In the genomic region with DNA sequence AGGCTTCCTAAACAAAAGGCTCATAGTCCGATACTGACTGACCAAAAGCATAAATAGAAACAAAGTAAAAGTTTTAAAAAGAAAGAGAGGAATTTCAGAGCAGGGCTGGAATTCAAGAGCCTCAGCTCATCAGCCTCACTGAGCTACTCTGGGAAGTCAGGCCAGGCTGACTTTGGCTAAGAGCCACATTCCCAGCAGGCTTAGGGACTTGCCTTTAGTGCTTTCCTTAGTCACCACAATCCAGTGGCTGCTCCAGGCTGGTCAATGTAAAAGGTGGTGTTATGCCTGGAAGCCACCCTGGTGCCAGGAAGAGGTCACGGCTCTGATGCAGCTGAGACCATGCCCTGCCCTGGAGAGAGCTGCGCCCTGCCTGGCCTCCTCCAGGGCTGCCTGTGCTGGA, we compare ENCODE assay signal across 11 mouse cellular contexts. TPM values are rescaled to one million over a fixed set of nuclear protein-coding genes. Genes with fewer than 3 reads are reported as not detected.
DNase-seq lines count a peak whose midpoint lies in the region; ATAC-seq and TF ChIP-seq lines count a peak whose summit lies in the region.
"Had no signal": no experiment of that assay in that cellular context is flagged by ENCODE, and none has a peak within 500 bp of the region (broad histone marks: within the 10 kb centered on the region; RNA-seq: fewer than 3 reads in every experiment).

No protein-coding gene starts in this region.

- H3K9ac ChIP-seq in heart, embryonic 12.5 days = no peak overlapping the region
- no peak overlapping the region for H3K9ac ChIP-seq in midbrain, embryonic 11.5 days (ENCODE audit: low read length)
- no peak overlapping the region for H3K9ac ChIP-seq in forebrain, postnatal 0 days

- 62% methylated on average over 3 of the region's 3 CpGs for WGBS in heart, embryonic 12.5 days
- WGBS in midbrain, embryonic 11.5 days = 73% methylated on average over 3 of the region's 3 CpGs
- WGBS in midbrain, embryonic 10.5 days = 84% methylated on average over 3 of the region's 3 CpGs
- WGBS in forebrain, postnatal 0 days = 67% methylated on average over 3 of the region's 3 CpGs

- no peaks in the 10 kb centered on the region; the same call in 1 of the 2 replicates for H3K27me3 ChIP-seq in heart, embryonic 12.5 days (replicated peaks)
- no peaks in the 10 kb centered on the region for H3K27me3 ChIP-seq in midbrain, embryonic 11.5 days (ENCODE audit: control insufficient read depth, insufficient read depth, low read length)
- H3K27me3 ChIP-seq in midbrain, embryonic 10.5 days (ENCODE audit: low read depth, poor library complexity, severe bottlenecking) = no peaks in the 10 kb centered on the region
- H3K27me3 ChIP-seq in forebrain, postnatal 0 days (ENCODE audit: insufficient read depth, low read length) = no peaks in the 10 kb centered on the region

- TF ChIP-seq CTCF in forebrain, postnatal 0 days (IDR thresholded peaks at IDR 0.05; ENCODE audit: low read depth) = no peak

- peak; percentile 48; the same call in 1 of the 2 replicates for ATAC-seq in heart, embryonic 12.5 days (ENCODE audit: insufficient number of reproducible peaks, low FRiP score)
- no peak for ATAC-seq in midbrain, embryonic 11.5 days (ENCODE audit: low FRiP score)
- ATAC-seq in forebrain, postnatal 0 days = no peak

- H3K4me1 ChIP-seq in heart, embryonic 12.5 days (replicated peaks) = peaks cover 3% of the 10 kb centered on the region; the same call in 1 of the 2 replicates
- no peaks in the 10 kb centered on the region for H3K4me1 ChIP-seq in midbrain, embryonic 11.5 days (ENCODE audit: control insufficient read depth, insufficient read depth, low read length)
- no peaks in the 10 kb centered on the region for H3K4me1 ChIP-seq in midbrain, embryonic 10.5 days
- no peaks in the 10 kb centered on the region for H3K4me1 ChIP-seq in forebrain, postnatal 0 days (ENCODE audit: insufficient read depth)

- no peak overlapping the region for H3K27ac ChIP-seq in heart, embryonic 12.5 days (ENCODE audit: poor library complexity, severe bottlenecking)
- H3K27ac ChIP-seq in midbrain, embryonic 11.5 days (ENCODE audit: low read depth, low read length) = no peak overlapping the region
- H3K27ac ChIP-seq in midbrain, embryonic 10.5 days (replicated peaks) = no peak overlapping the region
- no peak overlapping the region for H3K27ac ChIP-seq in forebrain, postnatal 0 days (ENCODE audit: low read depth, low read length)

- DNase-seq in heart, adult 11 months = no peak
- peak; percentile 31 for DNase-seq in midbrain, embryonic 11.5 days (ENCODE audit: low spot score, missing footprints)
- no peak for DNase-seq in midbrain, embryonic 10.5 days (ENCODE audit: low spot score)
- DNase-seq in heart, postnatal 10 days = peak; percentile 45 to 50
- no peak for DNase-seq in thymus, postnatal 25 days
- DNase-seq in thymus, postnatal 4 days = no peak
- DNase-seq in forebrain, postnatal 0 days = no peak

- intact Hi-C loops in heart, postnatal 10 days (cut with DNase I) = no loop called here

- H3K36me3 ChIP-seq in heart, embryonic 12.5 days = no peaks in the 10 kb centered on the region
- no peaks in the 10 kb centered on the region for H3K36me3 ChIP-seq in midbrain, embryonic 11.5 days (ENCODE audit: control insufficient read depth, insufficient read depth, low read length)
- H3K36me3 ChIP-seq in midbrain, embryonic 10.5 days = no peaks in the 10 kb centered on the region
- H3K36me3 ChIP-seq in forebrain, postnatal 0 days (ENCODE audit: insufficient read depth) = no peaks in the 10 kb centered on the region
- H3K36me3 ChIP-seq: G1E had no signal

- peaks cover 15% of the 10 kb centered on the region for H3K9me3 ChIP-seq in heart, embryonic 12.5 days (replicated peaks)
- H3K9me3 ChIP-seq in midbrain, embryonic 11.5 days (ENCODE audit: control insufficient read depth, low read length) = no peaks in the 10 kb centered on the region
- H3K9me3 ChIP-seq in midbrain, embryonic 10.5 days (replicated peaks) = no peaks in the 10 kb centered on the region; the same call in 1 of the 2 replicates
- no peaks in the 10 kb centered on the region for H3K9me3 ChIP-seq in forebrain, postnatal 0 days (ENCODE audit: low read length)
- H3K9me3 ChIP-seq: G1E had no signal

- H3K4me3 ChIP-seq in heart, embryonic 12.5 days = no peak overlapping the region
- no peak overlapping the region for H3K4me3 ChIP-seq in midbrain, embryonic 11.5 days (ENCODE audit: low read depth, low read length)
- no peak overlapping the region for H3K4me3 ChIP-seq in midbrain, embryonic 10.5 days
- no peak overlapping the region for H3K4me3 ChIP-seq in forebrain, postnatal 0 days (ENCODE audit: low read depth, low read length)

- no peak overlapping the region for H3K4me2 ChIP-seq in heart, embryonic 12.5 days
- no peak overlapping the region for H3K4me2 ChIP-seq in midbrain, embryonic 11.5 days
- no peak overlapping the region for H3K4me2 ChIP-seq in forebrain, postnatal 0 days (ENCODE audit: low read depth)

RNA-seq across cellular contexts. Expression of gene Eif4e1b, which starts 3.2 kb away (rescaled TPM):
- polyA plus RNA-seq in heart, embryonic 12.5 days (2016; fragmentation: Nextera tagmentation; extraction: Ambion mirVana) = not detected in 2 replicates
- not detected in 2 replicates for polyA plus RNA-seq in midbrain, embryonic 11.5 days (2014; fragmentation: Nextera tagmentation; extraction: Ambion mirVana)
- not detected in 2 replicates for polyA plus RNA-seq in midbrain, embryonic 10.5 days (2016; fragmentation: Nextera tagmentation; extraction: Ambion mirVana)
- not detected for total RNA-seq in heart, postnatal 10 days (2021)
- total RNA-seq in forebrain, postnatal 0 days (2014; rRNA removed) = not detected in 2 replicates
- polyA plus RNA-seq in forebrain, postnatal 0 days (2015; fragmentation: Nextera tagmentation; extraction: Ambion mirVana) = not detected in 2 replicates
- polyA plus RNA-seq: G1E; heart, embryonic 16.5 days; liver, embryonic 16.5 days had no signal

RNA-seq across cellular contexts. Expression of gene Tspan17, which starts 8.6 kb away (rescaled TPM):
- polyA plus RNA-seq in heart, embryonic 12.5 days (2016; fragmentation: Nextera tagmentation; extraction: Ambion mirVana) = 3.1 and 5.8 TPM in 2 replicates
- 13.3 and 15.9 TPM in 2 replicates for polyA plus RNA-seq in midbrain, embryonic 11.5 days (2014; fragmentation: Nextera tagmentation; extraction: Ambion mirVana)
- 12.9 and 20.6 TPM in 2 replicates for polyA plus RNA-seq in midbrain, embryonic 10.5 days (2016; fragmentation: Nextera tagmentation; extraction: Ambion mirVana)
- total RNA-seq in heart, postnatal 10 days (2021) = 10 to 100 TPM in 1 of 2 experiments, 1 to 10 TPM in 1; 10.0 to 14.3 TPM
- total RNA-seq in forebrain, postnatal 0 days (2014; rRNA removed) = 26.5 and 28.3 TPM in 2 replicates
- 44.2 and 61.1 TPM in 2 replicates for polyA plus RNA-seq in forebrain, postnatal 0 days (2015; fragmentation: Nextera tagmentation; extraction: Ambion mirVana)

RNA-seq across cellular contexts. Expression of gene Sncb, which starts 14.2 kb away (rescaled TPM):
- polyA plus RNA-seq in heart, embryonic 12.5 days (2016; fragmentation: Nextera tagmentation; extraction: Ambion mirVana) = 0.18 and 0.37 TPM in 2 replicates
- 1.3 TPM in 2 replicates for polyA plus RNA-seq in midbrain, embryonic 11.5 days (2014; fragmentation: Nextera tagmentation; extraction: Ambion mirVana)
- polyA plus RNA-seq in midbrain, embryonic 10.5 days (2016; fragmentation: Nextera tagmentation; extraction: Ambion mirVana) = 1.5 TPM in 2 replicates
- total RNA-seq in heart, postnatal 10 days (2021) = not detected
- 32.7 and 38.1 TPM in 2 replicates for total RNA-seq in forebrain, postnatal 0 days (2014; rRNA removed)
- 122 and 137 TPM in 2 replicates for polyA plus RNA-seq in forebrain, postnatal 0 days (2015; fragmentation: Nextera tagmentation; extraction: Ambion mirVana)
- total RNA-seq: G1E had no signal
- polyA plus RNA-seq: G1E; heart, embryonic 16.5 days; liver, embryonic 16.5 days had no signal

RNA-seq across cellular contexts. Expression of gene Gprin1, which starts 30.9 kb away (rescaled TPM):
- 0.22 and 0.27 TPM in 2 replicates for polyA plus RNA-seq in heart, embryonic 12.5 days (2016; fragmentation: Nextera tagmentation; extraction: Ambion mirVana)
- polyA plus RNA-seq in midbrain, embryonic 11.5 days (2014; fragmentation: Nextera tagmentation; extraction: Ambion mirVana) = 9.8 and 10.8 TPM in 2 replicates
- 0.88 and 1.1 TPM in 2 replicates for polyA plus RNA-seq in midbrain, embryonic 10.5 days (2016; fragmentation: Nextera tagmentation; extraction: Ambion mirVana)
- under 1 TPM; 0.05 to 0.10 TPM for total RNA-seq in heart, postnatal 10 days (2021)
- 213 and 219 TPM in 2 replicates for total RNA-seq in forebrain, postnatal 0 days (2014; rRNA removed)
- polyA plus RNA-seq in forebrain, postnatal 0 days (2015; fragmentation: Nextera tagmentation; extraction: Ambion mirVana) = 37.1 and 39.0 TPM in 2 replicates
- polyA plus RNA-seq: G1E; heart, embryonic 16.5 days; liver, embryonic 16.5 days had no signal

Comparison
In these comparisons a context has a peak if more than half of its experiments do, and no peak if none do; other contexts are left out.
1. DNase-seq: peak in midbrain, embryonic 11.5 days (single experiment) and heart, postnatal 10 days (2 of 2); none in heart, adult 11 months (single experiment), midbrain, embryonic 10.5 days (single experiment), thymus, postnatal 25 days (single experiment), thymus, postnatal 4 days (single experiment) and forebrain, postnatal 0 days (single experiment).
2. RNA of gene Sncb, which starts 14.2 kb away (polyA plus RNA-seq): 122 to 137 TPM in forebrain, postnatal 0 days; 1.5 TPM in midbrain, embryonic 10.5 days, 1.3 TPM in midbrain, embryonic 11.5 days and 0.18 to 0.37 TPM in heart, embryonic 12.5 days; every median in the first group is over 10 times any median in the second.